Comparison of ENCODE assay signal across 8 mouse cellular contexts in the genomic region with DNA sequence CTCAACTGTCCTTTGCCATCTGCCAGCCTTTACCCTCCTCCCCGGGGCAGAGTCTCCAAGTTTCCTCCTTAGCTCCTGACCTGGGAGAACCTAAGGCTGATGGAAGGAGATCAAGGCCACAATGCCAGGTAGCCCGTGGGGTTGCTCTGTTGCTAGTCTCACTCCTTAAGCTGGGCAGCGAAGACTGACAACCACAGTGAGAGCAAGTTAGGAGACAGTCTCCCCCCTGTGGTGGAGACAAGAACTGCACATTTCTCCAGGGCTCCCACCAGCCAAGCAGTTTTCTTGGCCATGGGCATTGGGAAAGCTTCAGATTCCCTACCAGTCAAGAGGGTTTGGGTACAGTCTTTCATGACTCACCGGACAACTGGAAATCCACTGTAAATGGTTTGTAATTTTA. TPM values are rescaled to one million over a fixed set of nuclear protein-coding genes. Genes with fewer than 3 reads are reported as not detected.
DNase-seq lines count a peak whose midpoint lies in the region; ATAC-seq and TF ChIP-seq lines count a peak whose summit lies in the region.

No protein-coding gene starts in this region.

- peak; percentile 91 for DNase-seq in 3T3-L1 (ENCODE audit: low read depth, low spot score)
- peak; percentile 47 for DNase-seq in cerebellum, adult 11 months
- peak; percentile 68 to 86 for DNase-seq in kidney, postnatal 36 days
- DNase-seq in lung, adult 2 months: peak; percentile 68
- DNase-seq in retina, postnatal 7 days (ENCODE audit: low read depth, low spot score): peak; percentile 50
- DNase-seq in urinary bladder, postnatal 4 days (ENCODE audit: low spot score in 2 of 2): peak; percentile 49 to 70

- no peak overlapping the region for H3K4me3 ChIP-seq in E14TG2a.4 (replicated peaks; ENCODE audit: low read length)
- no peak overlapping the region for H3K4me3 ChIP-seq in lung, adult 2 months (replicated peaks; ENCODE audit: extremely low read depth, low read depth, low read length)

- peaks cover 2% of the 10 kb centered on the region; the same call in 1 of the 2 replicates for H3K27me3 ChIP-seq in E14TG2a.4 (ENCODE audit: insufficient read depth, low read length)

- TF ChIP-seq CTCF in E14TG2a.4 (conservative IDR thresholded peaks at IDR 0.05; ENCODE audit: low read length): peak; percentile 91
- peak; percentile 92 for TF ChIP-seq CTCF in lung, adult 2 months (IDR thresholded peaks at IDR 0.05; ENCODE audit: insufficient read depth, low read length)

- peak; percentile 97 for ATAC-seq in frontal cortex, adult (ENCODE audit: low TSS enrichment)

- 38% methylated on average over 4 of the region's 4 CpGs for WGBS in lung, adult 2 months

- TF ChIP-seq POLR2A in lung, adult 2 months (IDR thresholded peaks at IDR 0.05; ENCODE audit: borderline replicate concordance, extremely low read depth, low read depth, low read length): no peak

- no peaks in the 10 kb centered on the region for H3K9me3 ChIP-seq in E14TG2a.4 (ENCODE audit: low read length)

- H3K4me1 ChIP-seq in E14TG2a.4 (replicated peaks; ENCODE audit: low read depth, low read length): peaks cover 8% of the 10 kb centered on the region; the same call in 1 of the 2 replicates
- no peaks in the 10 kb centered on the region for H3K4me1 ChIP-seq in lung, adult 2 months (ENCODE audit: control insufficient read depth, insufficient read depth, low read length)

- no peaks in the 10 kb centered on the region for H3K36me3 ChIP-seq in E14TG2a.4 (ENCODE audit: insufficient read depth, low read length)

RNA-seq across cellular contexts. Expression of a gene that starts 7.2 kb away (rescaled TPM):
- polyA plus RNA-seq in lung, adult 2 months (2012; rRNA removed): not detected in 2 replicates

RNA-seq across cellular contexts. Expression of a gene that starts 16.5 kb away (rescaled TPM):
- polyA plus RNA-seq in lung, adult 2 months (2012; rRNA removed): 25.4 and 30.4 TPM in 2 replicates

RNA-seq across cellular contexts. Expression of a gene that starts 49.3 kb away (rescaled TPM):
- polyA plus RNA-seq in lung, adult 2 months (2012; rRNA removed): 8.5 and 8.8 TPM in 2 replicates
